Mouse (Mus musculus) forebrain, embryonic 11.5 days (tissue): Measurements from ENCODE around the gene Rprd2. TPM values are rescaled to one million over a fixed set of nuclear protein-coding genes. Genes with fewer than 3 reads are reported as not detected.

Source experiments
- ATAC-seq: fragments of 200-750 bp; cut with Nextera tagmentation; replicated peaks from 2 replicates; pipeline ENCODE4 v1.8.0; 2017; ENCODE audit warnings: moderate TSS enrichment; ENCODE audit not compliant: low FRiP score
- DNase-seq: peaks from one replicate; pipeline ENCODE4 v3.0.0-alpha.2; 2017; ENCODE audit warnings: low spot score
- H3K27ac ChIP-seq: fragments of 300-500 bp; sonication (generic); 2 replicates; pipeline ENCODE4 v1.5.1; 2014; ENCODE audit warnings: low read depth, low read length
- H3K27me3 ChIP-seq: fragments of 300-500 bp; sonication (generic); 2 replicates; pipeline ENCODE4 v1.6.1; 2014; ENCODE audit warnings: mild to moderate bottlenecking, low read length, mixed read lengths; ENCODE audit not compliant: control insufficient read depth, insufficient read depth
- H3K36me3 ChIP-seq: fragments of 300-500 bp; sonication (generic); 2 replicates; pipeline ENCODE4 v1.6.1; 2014; ENCODE audit warnings: mild to moderate bottlenecking, low read length, moderate library complexity, mixed read lengths; ENCODE audit not compliant: control insufficient read depth, insufficient read depth
- H3K4me1 ChIP-seq: fragments of 300-500 bp; sonication (generic); replicated peaks from 2 replicates; pipeline ENCODE4 v1.6.1; 2014; ENCODE audit warnings: low read length, mixed read lengths; ENCODE audit not compliant: control insufficient read depth, insufficient read depth
- H3K4me2 ChIP-seq: fragments of 300-500 bp; sonication (generic); 2 replicates; pipeline ENCODE4 v1.6.1; 2014; ENCODE audit warnings: low read depth, mild to moderate bottlenecking, low read length, moderate library complexity, mixed read lengths; ENCODE audit not compliant: severe bottlenecking
- H3K4me3 ChIP-seq: fragments of 300-500 bp; sonication (generic); 2 replicates; pipeline ENCODE4 v1.5.1; 2014; ENCODE audit warnings: low read depth, low read length
- H3K9ac ChIP-seq: fragments of 300-500 bp; sonication (generic); 2 replicates; pipeline ENCODE4 v1.6.1; 2014; ENCODE audit warnings: low read length
- H3K9me3 ChIP-seq: fragments of 300-500 bp; sonication (generic); 2 replicates; pipeline ENCODE4 v1.6.1; 2016; ENCODE audit warnings: low read length, mixed read lengths; ENCODE audit not compliant: control insufficient read depth
- WGBS: fragments of 180-500 bp; shearing (Covaris S2); extraction: QIAGEN DNeasy Blood & Tissue Kit; methylation state at CpG from one replicate; pipeline ENCODE4 v1.1.7; 2014; 5-methylcytosine and 5-hydroxymethylcytosine counted together
- polyA plus RNA-seq: library from polyadenylated mRNA; unstranded; fragments of >200 nt; fragmentation: Nextera tagmentation; extraction: Ambion mirVana; gene quantifications from 2 replicates; pipeline ENCODE4 v1.2.1, GENCODE M21; 2014

Gene Rprd2
- polyA plus RNA-seq, 1 experiment from 2014 or later = 23.8 TPM

DNA sequence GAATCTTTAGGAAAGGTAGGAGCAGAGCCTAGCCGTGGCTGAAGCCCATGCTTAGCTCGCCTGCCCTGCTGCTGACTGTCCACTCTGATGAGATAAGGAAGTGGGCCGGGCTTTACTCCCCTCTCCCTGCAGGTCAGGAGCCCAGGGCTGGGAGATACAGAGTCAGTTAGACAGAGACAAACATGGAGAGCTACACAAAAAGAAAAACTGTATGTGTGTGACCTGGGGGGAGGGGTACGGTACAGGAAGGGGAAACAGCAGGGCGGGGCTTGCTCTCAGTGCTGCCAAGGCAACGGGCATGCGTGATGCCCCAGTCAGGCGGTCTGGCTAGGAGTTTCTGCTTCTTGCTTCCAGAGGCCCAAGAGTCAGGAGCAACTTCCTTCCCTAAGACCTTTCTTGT lies 78.3 kb downstream of the Rprd2 start:
- Histone ChIP-seq H3K9me3 (no peaks in the 10 kb centered on the region), H3K9ac (no peak overlapping the region), H3K4me1 (no peaks in the 10 kb centered on the region; the same call in 1 of the 2 replicates), H3K4me2 (no peak overlapping the region), H3K36me3 (peaks cover 12% of the 10 kb centered on the region; the same call in 1 of the 2 replicates), H3K27me3 (no peaks in the 10 kb centered on the region), H3K27ac (no peak overlapping the region), H3K4me3 (no peak overlapping the region)
- ATAC-seq = no peak
- 82% methylated on average over 8 of the region's 8 CpGs for WGBS
- no peak for DNase-seq

DNA sequence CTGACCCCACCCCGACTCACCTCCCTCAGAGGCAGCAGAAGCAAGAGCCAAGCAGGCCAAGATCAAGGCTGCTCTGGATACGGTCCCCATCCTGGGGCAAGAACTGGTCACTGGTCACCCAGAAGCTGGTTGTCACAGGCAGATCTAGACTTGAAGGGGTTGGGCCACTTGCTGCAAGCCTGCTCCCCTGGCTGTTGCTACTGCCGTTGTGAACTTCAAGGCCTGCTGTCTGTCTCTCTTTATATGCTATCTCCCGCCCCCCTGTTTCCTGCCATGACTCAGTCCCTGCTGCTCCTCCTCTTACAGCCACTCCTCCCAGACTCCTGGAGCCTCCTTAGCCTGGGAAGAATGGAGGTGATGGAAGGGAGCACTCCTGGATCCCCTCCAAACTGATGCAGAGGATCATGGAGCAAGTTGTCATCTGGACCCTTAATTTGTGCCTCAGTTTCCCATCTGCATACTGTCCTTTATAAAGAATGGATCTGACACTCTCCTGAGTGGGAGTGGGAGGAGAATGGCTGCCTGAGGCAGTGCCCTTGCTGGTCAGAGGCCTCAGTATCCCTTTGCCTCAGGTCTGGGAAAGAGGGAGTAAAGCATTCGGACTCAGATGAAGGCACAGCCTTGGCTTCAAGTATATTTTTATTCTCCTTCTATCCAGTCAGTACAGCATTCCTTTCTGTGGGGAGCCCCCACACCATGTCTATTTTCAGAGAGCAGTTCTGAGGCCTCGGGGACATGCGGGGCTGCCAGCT lies 79.1 kb downstream of the Rprd2 start, which contains the start of gene Ecm1:
Gene Ecm1 (minus strand): TSS at position 217 of the 752 bp plus-strand sequence.
- Histone ChIP-seq H3K4me3 (no peak within 1 kb of the TSS), H3K9ac (no peak within 1 kb of the TSS), H3K27me3 (no peaks in the 10 kb centered on the region), H3K36me3 (peaks cover 7% of the 10 kb centered on the region; the same call in 1 of the 2 replicates), H3K27ac (no peak within 1 kb of the TSS), H3K4me1 (no peaks in the 10 kb centered on the region; the same call in 1 of the 2 replicates), H3K9me3 (no peaks in the 10 kb centered on the region), H3K4me2 (no peak within 1 kb of the TSS)
- 87% methylated on average over 7 of the region's 7 CpGs for WGBS
- DNase-seq = no peak
- no peak for ATAC-seq

DNA sequence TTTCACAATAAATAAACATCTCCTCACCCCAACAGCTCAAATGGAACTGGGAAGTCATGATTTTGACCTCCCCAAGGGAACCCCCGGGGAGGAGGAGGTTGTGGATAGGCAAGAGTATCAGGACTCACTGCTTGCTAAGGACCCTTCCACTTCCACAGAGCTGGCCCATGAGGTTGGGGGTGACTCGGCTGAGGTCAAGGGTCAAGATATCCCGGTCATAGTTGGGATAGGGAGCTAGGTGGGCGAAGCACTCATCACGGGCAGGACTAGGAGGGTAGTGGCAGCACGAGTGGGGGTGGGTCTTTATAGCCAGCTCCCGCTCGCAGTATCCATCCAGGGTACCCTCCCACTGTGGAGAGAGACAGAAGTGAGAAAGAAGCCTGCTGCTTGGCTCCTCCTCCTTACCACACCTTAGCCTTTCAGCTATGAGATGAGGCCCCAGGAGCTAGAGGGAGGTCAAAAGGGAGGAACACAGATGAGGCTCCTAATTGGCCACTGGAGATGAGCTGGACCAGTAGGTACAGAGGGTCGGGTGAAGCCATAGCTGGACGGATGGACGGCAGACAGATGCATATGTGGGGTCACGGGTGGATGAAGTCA lies 83.5 kb downstream of the Rprd2 start:
- Histone ChIP-seq H3K27ac (no peak overlapping the region), H3K4me2 (no peak overlapping the region), H3K27me3 (no peaks in the 10 kb centered on the region), H3K4me1 (no peaks in the 10 kb centered on the region), H3K36me3 (no peaks in the 10 kb centered on the region; the same call in 1 of the 2 replicates), H3K9ac (no peak overlapping the region), H3K9me3 (no peaks in the 10 kb centered on the region), H3K4me3 (no peak overlapping the region)
- no peak for ATAC-seq
- 90% methylated on average over 12 of the region's 12 CpGs for whole genome bisulfite sequencing
- no peak for DNase-seq

DNA sequence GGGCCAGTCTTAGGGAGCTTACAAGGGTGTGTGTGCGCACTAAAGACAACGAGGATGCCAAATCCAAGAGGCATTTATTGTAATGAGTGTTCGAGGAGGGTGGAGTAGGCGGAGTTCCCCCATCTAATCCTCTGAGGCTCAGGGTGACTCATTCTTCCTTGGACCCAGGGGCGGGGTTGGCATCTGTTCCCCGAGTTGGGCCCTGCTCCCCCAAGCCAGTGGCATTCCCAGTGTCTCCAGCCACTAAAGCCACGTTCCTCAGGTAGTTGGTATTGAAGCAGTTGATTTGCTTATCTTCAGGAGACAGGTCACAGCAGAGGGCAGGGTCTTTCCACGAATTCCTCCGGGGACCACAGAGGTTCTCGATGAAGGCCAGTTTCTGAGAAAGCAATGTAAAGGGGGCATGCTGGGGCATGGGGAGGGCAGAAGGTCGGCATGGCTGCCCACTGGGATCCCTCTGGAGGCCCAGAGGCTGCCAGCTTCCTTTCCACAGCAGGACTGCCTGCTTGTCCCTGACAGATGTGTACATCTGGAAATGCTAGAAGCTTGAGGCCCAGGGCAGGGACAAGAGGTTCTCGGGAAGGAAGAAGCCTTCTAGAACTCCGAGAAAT lies 84.5 kb downstream of the Rprd2 start:
- Histone ChIP-seq H3K27ac (no peak overlapping the region), H3K36me3 (no peaks in the 10 kb centered on the region; the same call in 1 of the 2 replicates), H3K4me1 (no peaks in the 10 kb centered on the region), H3K9me3 (no peaks in the 10 kb centered on the region), H3K4me3 (no peak overlapping the region), H3K27me3 (no peaks in the 10 kb centered on the region), H3K9ac (no peak overlapping the region), H3K4me2 (no peak overlapping the region)
- DNase-seq (no peak), ATAC-seq (no peak)
- WGBS = 81% methylated on average over 13 of the region's 13 CpGs

DNA sequence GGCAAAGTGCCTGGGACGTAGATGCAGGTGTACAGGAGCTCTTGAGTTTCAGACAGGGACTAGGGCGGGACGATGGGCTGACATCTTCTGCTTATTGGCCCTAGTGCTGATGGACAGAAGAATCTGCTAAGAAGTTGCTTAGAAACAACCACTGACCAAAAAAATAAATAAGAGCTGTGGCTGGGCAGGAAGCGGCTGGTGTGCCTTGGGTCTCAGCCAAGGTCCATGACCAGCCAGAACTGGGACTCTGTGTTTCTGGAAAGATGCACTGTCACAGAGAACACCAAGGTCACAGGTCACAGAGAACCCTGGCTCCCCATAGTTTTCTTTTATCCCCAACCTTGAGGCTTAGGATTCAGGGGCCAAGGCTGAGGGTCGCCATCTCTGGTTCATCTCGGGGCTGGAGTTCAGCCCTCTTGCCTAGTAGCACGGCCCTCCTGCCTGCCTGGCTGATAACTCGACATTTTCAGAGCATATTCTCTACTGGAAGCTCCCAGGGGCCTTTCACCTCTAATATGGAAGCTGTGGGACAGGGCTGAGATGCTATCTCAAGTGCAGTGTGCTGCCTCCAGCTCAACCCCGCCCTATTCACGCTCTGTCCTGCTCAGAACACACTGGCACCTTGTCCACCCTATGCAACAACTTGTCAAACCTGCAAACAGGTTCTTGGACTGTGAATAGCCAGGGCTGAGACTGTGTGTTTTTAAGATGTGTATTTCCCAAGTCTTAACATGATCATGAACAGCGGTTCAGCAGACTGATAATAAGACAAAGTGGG lies 85.7 kb downstream of the Rprd2 start:
- no peak overlapping the region for H3K27ac ChIP-seq
- H3K27me3 ChIP-seq = no peaks in the 10 kb centered on the region
- H3K4me2 ChIP-seq = no peak overlapping the region
- no peaks in the 10 kb centered on the region for H3K9me3 ChIP-seq
- ATAC-seq (no peak), DNase-seq (no peak)
- no peak overlapping the region for H3K4me3 ChIP-seq
- H3K9ac ChIP-seq = no peak overlapping the region
- H3K4me1 ChIP-seq = no peaks in the 10 kb centered on the region
- WGBS = 87% methylated on average over 11 of the region's 11 CpGs
- no peaks in the 10 kb centered on the region; the same call in 1 of the 2 replicates for H3K36me3 ChIP-seq

DNA sequence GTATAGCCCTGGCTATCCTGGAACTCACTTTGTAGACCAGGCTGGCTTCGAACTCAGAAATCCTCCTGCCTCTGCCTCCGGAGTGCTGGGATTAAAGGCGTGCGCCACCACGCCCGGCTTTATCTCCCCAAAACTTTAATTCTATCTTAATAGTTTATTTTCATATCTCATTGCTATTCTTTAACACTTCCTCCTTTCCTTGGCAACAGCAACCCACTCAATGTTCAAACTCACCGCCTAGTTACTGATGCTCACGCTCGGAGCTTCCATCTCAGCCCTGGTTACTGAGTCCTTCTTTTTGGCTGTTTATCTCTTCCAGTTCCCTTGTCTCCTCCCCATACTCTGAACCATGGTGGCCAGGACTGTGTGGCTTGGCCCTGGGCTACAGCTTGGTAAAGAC lies 86.4 kb downstream of the Rprd2 start:
- WGBS = 94% methylated on average over 9 of the region's 9 CpGs
- Histone ChIP-seq H3K4me3 (no peak overlapping the region), H3K9ac (no peak overlapping the region), H3K4me1 (no peaks in the 10 kb centered on the region), H3K36me3 (no peaks in the 10 kb centered on the region; the same call in 1 of the 2 replicates), H3K4me2 (no peak overlapping the region), H3K9me3 (no peaks in the 10 kb centered on the region), H3K27ac (no peak overlapping the region), H3K27me3 (no peaks in the 10 kb centered on the region)
- ATAC-seq (no peak), DNase-seq (no peak)

DNA sequence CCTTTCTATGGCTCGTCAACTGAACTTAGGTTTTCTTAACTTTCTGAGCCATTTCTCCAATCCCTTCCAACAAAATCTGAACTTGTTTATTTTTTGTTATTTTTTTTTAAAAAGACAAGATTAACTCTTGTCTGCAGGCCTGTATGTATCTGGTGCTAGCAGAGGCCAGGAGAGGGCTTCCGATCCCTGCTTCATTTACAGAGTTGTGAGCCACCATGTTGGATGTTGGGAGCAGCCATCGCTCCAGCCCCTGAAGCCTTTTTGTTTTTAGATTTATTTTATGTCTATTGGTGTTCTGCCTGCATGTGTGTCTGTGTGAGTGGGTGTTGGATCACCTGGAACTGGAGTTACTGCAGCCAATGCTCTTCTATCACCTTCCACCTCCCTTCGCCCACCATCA lies 86.9 kb downstream of the Rprd2 start:
- Histone ChIP-seq H3K4me1 (no peaks in the 10 kb centered on the region), H3K4me3 (no peak overlapping the region), H3K27me3 (no peaks in the 10 kb centered on the region), H3K36me3 (no peaks in the 10 kb centered on the region; the same call in 1 of the 2 replicates), H3K27ac (no peak overlapping the region), H3K9me3 (no peaks in the 10 kb centered on the region), H3K9ac (no peak overlapping the region), H3K4me2 (no peak overlapping the region)
- ATAC-seq (no peak), DNase-seq (no peak)
- 88% methylated on average over 4 of the region's 4 CpGs for WGBS

DNA sequence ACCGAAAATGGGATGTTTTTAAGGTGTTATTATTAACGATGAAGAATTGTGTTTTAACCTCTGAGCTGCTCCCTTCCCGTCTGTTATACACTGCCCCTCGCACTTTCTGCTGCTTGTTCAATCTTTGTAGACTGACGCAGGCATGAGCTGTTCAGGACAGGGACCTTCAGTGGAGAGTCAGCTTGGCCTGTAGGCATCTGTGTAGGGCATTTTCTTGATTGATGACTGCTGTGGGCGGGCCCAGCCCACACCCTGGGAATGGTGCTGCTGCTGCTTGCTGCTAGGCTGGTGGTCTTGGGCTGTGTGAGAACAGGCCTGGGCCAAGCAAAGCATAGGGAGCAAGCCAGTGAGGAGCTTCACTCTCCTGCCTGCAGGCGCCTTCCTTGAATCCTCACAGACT lies 88.2 kb downstream of the Rprd2 start:
- 92% methylated on average over 7 of the region's 7 CpGs for WGBS
- no peaks in the 10 kb centered on the region; the same call in 1 of the 2 replicates for H3K36me3 ChIP-seq
- no peak for ATAC-seq
- H3K4me3 ChIP-seq = no peak overlapping the region
- H3K27ac ChIP-seq = no peak overlapping the region
- H3K9ac ChIP-seq = no peak overlapping the region
- H3K27me3 ChIP-seq = no peaks in the 10 kb centered on the region
- H3K9me3 ChIP-seq = no peaks in the 10 kb centered on the region
- no peak for DNase-seq
- H3K4me2 ChIP-seq = no peak overlapping the region
- H3K4me1 ChIP-seq = no peaks in the 10 kb centered on the region
